Mouse (Mus musculus) heart, postnatal 36 days (tissue): ENCODE measurements at regions not wholly inside any gene's neighbourhood (a gene's known extent, or its start where the extent isn't known, plus 50 kb on each side); places are given as distances from the start of the nearest gene placed in this dataset.

Source experiments
- DNase-seq, 2 experiments: peaks; one replicate each; pipeline ENCODE4 v3.0.0; 2021 to 2022
- intact Hi-C: fragments of 180-260 bp; cut with DNase I; formaldehyde crosslinking; loops from one replicate; pipeline ENCODE4 v1.15.1; 2025

GRCm38 (mm10) chr14:123219590-123219989, 235.8 kb upstream of the Tmtc4 start:
- intact Hi-C loops = no loop called here
- DNase-seq = no peak

DNA sequence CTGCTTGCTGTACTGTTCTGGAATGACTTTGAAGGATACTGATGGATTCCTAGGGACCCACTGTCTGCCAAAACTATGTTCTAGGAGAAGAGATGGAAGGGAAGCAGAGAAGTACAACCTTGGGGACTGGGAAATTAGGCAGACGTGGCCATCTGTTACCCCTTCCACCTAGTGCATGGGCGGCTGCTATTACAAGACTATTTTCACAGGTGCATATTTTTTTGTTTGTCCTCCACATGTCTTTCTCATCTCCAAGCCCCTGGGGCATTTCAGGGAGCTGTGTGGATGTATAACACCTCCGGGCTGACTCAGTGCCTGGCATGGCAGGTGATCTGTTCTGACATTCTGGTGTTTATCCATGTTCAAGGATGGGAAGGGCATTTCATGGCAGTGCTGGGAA, 226.4 kb upstream of the Tmtc4 start:
- intact Hi-C loops = no loop called here
- no peak for DNase-seq

DNA sequence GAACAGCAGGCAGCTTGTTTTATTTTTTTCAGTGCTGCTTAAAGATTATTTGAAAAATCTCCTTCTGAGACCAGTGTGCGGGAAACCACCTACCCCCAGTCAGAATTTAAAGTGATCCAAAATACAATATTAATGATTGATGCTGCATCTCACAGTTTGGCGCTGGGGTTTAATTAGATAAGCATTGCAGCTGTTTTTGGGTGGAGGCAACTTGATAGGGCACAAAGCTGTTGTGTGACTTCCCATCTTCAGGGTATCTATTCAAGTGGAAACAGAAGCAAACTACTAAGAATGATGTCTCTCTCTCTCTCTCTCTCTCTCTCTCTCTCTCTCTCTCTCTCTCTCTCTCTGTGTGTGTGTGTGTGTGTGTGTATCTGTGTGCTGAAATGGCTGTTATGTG, 219.0 kb upstream of the Tmtc4 start:
- intact Hi-C loops = no loop called here

DNA sequence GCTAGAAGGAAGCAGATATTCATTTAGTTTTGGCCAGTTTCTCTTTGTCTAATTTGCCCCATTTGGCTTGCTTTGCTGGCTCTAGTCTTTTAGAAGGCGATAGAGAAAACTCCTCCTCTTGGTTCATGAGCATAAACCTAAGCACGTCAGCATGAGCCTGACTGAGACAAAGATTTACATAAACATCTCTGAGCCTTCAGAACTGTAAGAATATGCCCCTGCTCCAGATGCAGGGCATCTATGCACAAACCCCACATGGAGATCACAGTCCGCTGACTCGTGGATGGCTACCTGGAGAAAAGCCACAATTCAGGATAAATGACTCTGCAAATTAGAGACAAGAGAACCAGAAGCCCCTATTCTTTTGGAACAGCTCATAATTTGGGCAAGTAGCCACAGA, 218.5 kb upstream of the Tmtc4 start:
- DNase-seq = no peak
- intact Hi-C loops = no loop called here

More for the DNA sequence above, 219.0 kb upstream of the Tmtc4 start:
- no peak for DNase-seq

GRCm38 (mm10) chr14:123201426-123202274, 217.8 kb upstream of the Tmtc4 start:
- peak; percentile 29 to 48 for DNase-seq
- intact Hi-C loops = no loop called here

GRCm38 (mm10) chr14:123199111-123199510, 215.3 kb upstream of the Tmtc4 start:
- intact Hi-C loops = no loop called here
- no peak for DNase-seq

DNA sequence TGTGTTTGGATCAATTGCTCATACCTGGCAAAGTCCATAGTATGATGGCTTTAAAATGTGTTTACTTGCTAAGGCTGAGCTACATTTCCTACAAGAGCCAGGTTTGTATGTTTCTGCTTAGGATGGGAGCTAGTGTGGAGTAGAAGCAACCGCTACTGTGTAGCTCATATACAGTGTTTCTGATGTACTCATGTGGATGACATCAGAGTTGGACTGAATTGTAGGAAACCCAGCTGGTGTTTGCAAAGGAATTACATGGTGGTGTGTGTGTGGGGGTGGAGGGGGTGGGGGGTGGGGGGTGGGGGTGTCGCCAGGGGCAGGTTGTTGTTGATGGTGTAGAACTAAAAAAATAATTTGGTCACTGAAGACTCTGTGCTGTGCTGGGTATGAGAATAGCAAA, 208.7 kb upstream of the Tmtc4 start:
- intact Hi-C loops = no loop called here
- DNase-seq = no peak

GRCm38 (mm10) chr14:123190729-123191128, 206.9 kb upstream of the Tmtc4 start:
- intact Hi-C loops = no loop called here
- no peak for DNase-seq

GRCm38 (mm10) chr14:123187270-123188058, 203.6 kb upstream of the Tmtc4 start:
- DNase-seq = no peak
- intact Hi-C loops = no loop called here

DNA sequence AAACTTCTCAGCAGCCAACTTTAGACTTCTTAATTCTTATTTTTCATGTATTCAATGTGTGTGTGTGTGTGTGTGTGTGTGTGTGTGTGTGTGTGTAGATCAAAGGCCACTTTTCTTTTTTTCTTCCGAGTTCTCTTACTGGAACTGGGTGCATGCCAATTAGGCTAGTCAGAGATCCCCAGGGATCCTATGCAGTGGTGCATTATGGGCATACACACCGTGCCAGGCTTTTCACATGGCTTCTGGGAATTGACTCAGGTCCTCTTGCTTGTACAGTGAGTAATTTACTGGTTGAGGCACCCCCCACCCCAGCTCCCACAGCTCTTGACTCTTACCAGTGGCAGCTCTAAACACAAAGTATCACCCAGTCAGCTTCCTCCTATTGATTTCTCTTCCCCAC, 189.3 kb upstream of the Tmtc4 start:
- intact Hi-C loops = no loop called here
- DNase-seq = no peak

DNA sequence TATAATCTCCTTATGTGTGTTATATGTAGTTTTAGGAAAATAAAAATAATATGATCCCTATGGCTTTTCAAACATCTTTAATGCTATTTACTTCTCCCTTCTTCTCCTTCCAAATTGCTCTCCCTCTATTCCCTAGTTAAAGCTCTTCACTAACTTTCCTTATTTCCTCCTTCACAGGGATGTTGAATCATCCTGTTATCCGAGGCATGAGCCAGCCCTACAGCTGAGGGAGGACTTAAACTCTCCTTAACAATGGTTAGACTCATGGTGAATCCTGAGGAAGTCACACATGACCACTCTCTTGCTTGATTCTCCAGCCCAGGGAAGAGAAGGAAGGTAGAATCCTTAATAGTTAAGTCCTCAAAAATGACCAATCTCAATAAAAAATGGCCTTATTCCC, 188.0 kb upstream of the Tmtc4 start:
- no peak for DNase-seq
- intact Hi-C loops = no loop called here

GRCm38 (mm10) chr14:123163842-123164241, 180.0 kb upstream of the Tmtc4 start:
- intact Hi-C loops = no loop called here
- DNase-seq = no peak

- intact Hi-C loops = no loop called here
- DNase-seq = no peak
Observed at GRCm38 (mm10) chr14:123143489-123144046, 159.7 kb upstream of the Tmtc4 start.

DNA sequence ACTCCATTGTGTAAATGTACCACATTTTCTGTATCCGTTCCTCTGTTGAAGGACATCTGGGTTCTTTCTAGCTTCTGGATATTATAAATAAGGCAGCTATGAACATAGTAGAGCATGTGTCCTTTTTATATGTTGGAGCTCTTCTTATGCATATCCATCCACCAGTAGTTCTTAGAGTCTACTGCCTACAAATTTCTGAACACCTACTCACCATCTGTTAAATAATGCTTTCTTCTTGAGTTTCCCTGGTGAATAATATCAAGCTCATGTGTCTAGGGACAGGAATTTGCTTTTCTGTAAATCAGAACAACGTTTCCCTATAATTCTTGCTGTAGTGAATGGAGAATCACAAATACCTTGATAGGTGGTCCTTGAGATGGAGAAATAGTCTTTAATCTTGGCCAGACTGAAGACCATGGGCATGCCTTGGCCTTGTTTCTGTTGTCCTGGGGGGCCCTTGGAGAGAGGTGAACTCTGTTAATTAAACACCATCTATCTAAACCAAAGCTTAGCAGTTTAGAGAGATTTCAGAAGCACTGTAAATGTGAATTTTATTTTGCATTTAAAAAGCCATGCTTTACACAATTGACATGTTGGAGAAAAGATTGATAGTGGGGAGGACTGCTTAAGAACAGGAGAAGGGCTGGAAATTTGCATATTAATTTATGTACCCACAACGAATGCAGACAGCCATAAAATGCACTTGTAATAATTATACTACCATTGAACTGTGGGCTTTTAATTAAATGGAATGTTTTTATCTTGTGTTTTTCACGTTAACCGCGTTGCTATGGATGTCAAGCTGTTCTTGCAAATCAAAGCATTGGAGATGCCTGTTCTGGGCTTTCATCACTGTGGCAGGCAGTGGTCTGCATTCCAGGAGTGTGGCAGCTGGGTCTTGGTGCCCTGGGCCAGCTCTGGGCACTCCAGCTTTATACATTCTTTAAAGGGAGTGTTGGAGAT, 155.2 kb upstream of the Tmtc4 start:
- intact Hi-C loops = no loop called here
- no peak for DNase-seq

- intact Hi-C loops = no loop called here
Observed at GRCm38 (mm10) chr14:123133979-123134378, 150.1 kb upstream of the Tmtc4 start.

DNA sequence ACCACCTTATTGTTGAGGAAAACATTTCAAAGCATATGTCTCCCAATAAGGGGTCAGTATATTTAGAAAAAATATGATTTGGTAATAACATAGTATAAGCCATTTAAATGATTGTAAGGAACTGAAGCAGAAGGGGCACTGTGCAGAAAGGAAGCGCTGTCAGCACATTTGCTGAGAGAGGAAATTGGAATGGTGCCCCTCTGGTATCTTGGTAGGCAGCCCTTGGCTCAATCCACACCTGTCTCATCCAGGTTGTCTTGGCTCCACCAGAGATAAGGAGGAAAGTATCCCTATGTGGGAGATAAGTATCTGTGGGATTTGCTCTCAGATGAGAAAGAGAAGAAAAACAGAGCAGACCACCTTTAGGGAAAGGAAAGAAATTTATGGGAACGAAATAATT, 136.5 kb upstream of the Tmtc4 start:
- no peak for DNase-seq
- intact Hi-C loops = no loop called here

More at GRCm38 (mm10) chr14:123133979-123134378, 150.1 kb upstream of the Tmtc4 start:
- DNase-seq = no peak

GRCm38 (mm10) chr14:123116337-123116736, 132.5 kb upstream of the Tmtc4 start:
- DNase-seq = no peak
- intact Hi-C loops = no loop called here

GRCm38 (mm10) chr14:123110533-123110932, 126.7 kb upstream of the Tmtc4 start:
- no peak for DNase-seq
- intact Hi-C loops = no loop called here

- intact Hi-C loops = no loop called here
- DNase-seq = no peak
Observed at GRCm38 (mm10) chr14:123100371-123100770, 116.5 kb upstream of the Tmtc4 start.

- DNase-seq = no peak
Observed at GRCm38 (mm10) chr14:123096086-123096485, 112.3 kb upstream of the Tmtc4 start.

More at GRCm38 (mm10) chr14:123096086-123096485, 112.3 kb upstream of the Tmtc4 start:
- intact Hi-C loops = no loop called here
